ENCODE assay signal across 13 mouse cellular contexts in genomic region chr1:165724219-165725033, GRCm38 (mm10). TPM values are rescaled to one million over a fixed set of nuclear protein-coding genes. Genes with fewer than 3 reads are reported as not detected.
DNase-seq lines count a peak whose midpoint lies in the region; ATAC-seq and TF ChIP-seq lines count a peak whose summit lies in the region.
"Had no signal": no experiment of that assay in that cellular context is flagged by ENCODE, and none has a peak within 500 bp of the region (broad histone marks: within the 10 kb centered on the region; RNA-seq: fewer than 3 reads in every experiment).

No protein-coding gene starts in this region.

- intact Hi-C loops in heart, postnatal 25 days (cut with DNase I), result no loop called here

- WGBS in heart, embryonic 11.5 days (ENCODE audit: insufficient replicate concordance), result 41% methylated on average over 11 of the region's 11 CpGs
- 46% methylated on average over 11 of the region's 11 CpGs for WGBS in lung, embryonic 16.5 days
- WGBS in heart, postnatal 0 days, result 42% methylated on average over 11 of the region's 11 CpGs
- WGBS in neural tube, embryonic 15.5 days, result 71% methylated on average over 11 of the region's 11 CpGs

- H3K4me3 ChIP-seq in heart, embryonic 11.5 days (ENCODE audit: low read depth, low read length), result no peak overlapping the region
- no peak overlapping the region for H3K4me3 ChIP-seq in lung, embryonic 16.5 days (ENCODE audit: low read length)
- no peak overlapping the region for H3K4me3 ChIP-seq in heart, postnatal 0 days (ENCODE audit: low read depth, low read length)
- no peak overlapping the region for H3K4me3 ChIP-seq in neural tube, embryonic 15.5 days (replicated peaks)
- H3K4me3 ChIP-seq: embryonic facial prominence, embryonic 12.5 days; midbrain, embryonic 13.5 days had no signal

- no peak for TF ChIP-seq CTCF in heart, postnatal 0 days (IDR thresholded peaks at IDR 0.05; ENCODE audit: low read depth)

- no peak for ATAC-seq in heart, embryonic 11.5 days (replicated peaks; ENCODE audit: insufficient number of reproducible peaks, low FRiP score, low TSS enrichment)
- no peak for ATAC-seq in lung, embryonic 16.5 days (ENCODE audit: low read depth)
- ATAC-seq in heart, postnatal 0 days (ENCODE audit: insufficient read depth, low read depth), result no peak
- ATAC-seq in neural tube, embryonic 15.5 days (ENCODE audit: low FRiP score), result no peak
- no peak for ATAC-seq in frontal cortex, adult (ENCODE audit: low TSS enrichment)
- ATAC-seq: midbrain, embryonic 13.5 days had no signal

- DNase-seq in heart, postnatal 25 days (ENCODE audit: low spot score), result no peak
- no peak for DNase-seq in lung, postnatal 10 days
- no peak for DNase-seq in heart, postnatal 0 days (ENCODE audit: low spot score)
- DNase-seq in retina, embryonic 14.5 days (ENCODE audit: low spot score), result no peak
- DNase-seq: adrenal gland, adult 8-10 months; cerebellum, adult 11 months; lung, adult 2 months had no signal

- no peaks in the 10 kb centered on the region for H3K27me3 ChIP-seq in heart, embryonic 11.5 days (ENCODE audit: control insufficient read depth, insufficient read depth, low read length)
- no peaks in the 10 kb centered on the region for H3K27me3 ChIP-seq in lung, embryonic 16.5 days (ENCODE audit: control insufficient read depth, insufficient read depth, low read depth, low read length)
- H3K27me3 ChIP-seq in heart, postnatal 0 days (ENCODE audit: control insufficient read depth, insufficient read depth, low read length), result no peaks in the 10 kb centered on the region
- no peaks in the 10 kb centered on the region for H3K27me3 ChIP-seq in neural tube, embryonic 15.5 days (replicated peaks)
- H3K27me3 ChIP-seq: embryonic facial prominence, embryonic 12.5 days; midbrain, embryonic 13.5 days had no signal

- TF ChIP-seq EP300 in heart, postnatal 0 days (IDR thresholded peaks at IDR 0.05; ENCODE audit: low read depth), result no peak

- no peak overlapping the region; the same call in 1 of the 2 replicates for H3K9ac ChIP-seq in heart, embryonic 11.5 days (ENCODE audit: low read depth, low read length)
- no peak overlapping the region for H3K9ac ChIP-seq in lung, embryonic 16.5 days (ENCODE audit: low read length)
- H3K9ac ChIP-seq in heart, postnatal 0 days (replicated peaks; ENCODE audit: low read depth, low read length), result no peak overlapping the region
- no peak overlapping the region for H3K9ac ChIP-seq in neural tube, embryonic 15.5 days (replicated peaks)
- H3K9ac ChIP-seq: embryonic facial prominence, embryonic 12.5 days; midbrain, embryonic 13.5 days had no signal

- H3K27ac ChIP-seq in heart, embryonic 11.5 days (ENCODE audit: low read depth, low read length), result peak overlapping the region; percentile 46; the same call in 1 of the 2 replicates
- H3K27ac ChIP-seq in lung, embryonic 16.5 days (ENCODE audit: low read length), result peak overlapping the region; percentile 26; the same call in 1 of the 2 replicates
- peak overlapping the region; percentile 52 for H3K27ac ChIP-seq in heart, postnatal 0 days (ENCODE audit: low read depth)
- H3K27ac ChIP-seq in neural tube, embryonic 15.5 days (replicated peaks), result peak overlapping the region; percentile 30; the same call in 1 of the 2 replicates
- H3K27ac ChIP-seq: embryonic facial prominence, embryonic 12.5 days; midbrain, embryonic 13.5 days had no signal

- no peaks in the 10 kb centered on the region for H3K9me3 ChIP-seq in heart, embryonic 11.5 days (replicated peaks; ENCODE audit: control insufficient read depth, low read length)
- no peaks in the 10 kb centered on the region for H3K9me3 ChIP-seq in lung, embryonic 16.5 days (ENCODE audit: control insufficient read depth, low read length)
- H3K9me3 ChIP-seq in heart, postnatal 0 days (replicated peaks; ENCODE audit: control insufficient read depth, low read length), result no peaks in the 10 kb centered on the region
- H3K9me3 ChIP-seq in neural tube, embryonic 15.5 days (replicated peaks), result no peaks in the 10 kb centered on the region
- H3K9me3 ChIP-seq: embryonic facial prominence, embryonic 12.5 days; midbrain, embryonic 13.5 days had no signal

- peaks cover 19% of the 10 kb centered on the region for H3K4me1 ChIP-seq in heart, embryonic 11.5 days (ENCODE audit: control insufficient read depth, insufficient read depth, low read length)
- peaks cover 4% of the 10 kb centered on the region; the same call in 1 of the 2 replicates for H3K4me1 ChIP-seq in lung, embryonic 16.5 days (replicated peaks; ENCODE audit: control insufficient read depth, insufficient read depth, low read length)
- no peaks in the 10 kb centered on the region for H3K4me1 ChIP-seq in heart, postnatal 0 days (ENCODE audit: control insufficient read depth, insufficient read depth)
- H3K4me1 ChIP-seq in neural tube, embryonic 15.5 days, result no peaks in the 10 kb centered on the region
- H3K4me1 ChIP-seq: embryonic facial prominence, embryonic 12.5 days had no signal

- no peak overlapping the region for H3K4me2 ChIP-seq in heart, embryonic 11.5 days
- no peak overlapping the region for H3K4me2 ChIP-seq in lung, embryonic 16.5 days (ENCODE audit: low read depth, low read length)
- H3K4me2 ChIP-seq in heart, postnatal 0 days (ENCODE audit: low read depth, low read length), result no peak overlapping the region
- H3K4me2 ChIP-seq in neural tube, embryonic 15.5 days, result no peak overlapping the region
- H3K4me2 ChIP-seq: embryonic facial prominence, embryonic 12.5 days; midbrain, embryonic 13.5 days had no signal

- no peaks in the 10 kb centered on the region for H3K36me3 ChIP-seq in heart, embryonic 11.5 days (ENCODE audit: control insufficient read depth, insufficient read depth, low read length)
- H3K36me3 ChIP-seq in lung, embryonic 16.5 days (ENCODE audit: control insufficient read depth, insufficient read depth, low read length), result no peaks in the 10 kb centered on the region
- H3K36me3 ChIP-seq in heart, postnatal 0 days (replicated peaks; ENCODE audit: control insufficient read depth, insufficient read depth, low read length), result no peaks in the 10 kb centered on the region
- H3K36me3 ChIP-seq in neural tube, embryonic 15.5 days, result no peaks in the 10 kb centered on the region
- H3K36me3 ChIP-seq: embryonic facial prominence, embryonic 12.5 days; midbrain, embryonic 13.5 days had no signal

RNA-seq across cellular contexts. Expression of gene Rcsd1, which starts 14.9 kb away (rescaled TPM):
- 85.4 and 91.8 TPM in 2 replicates for polyA plus RNA-seq in heart, embryonic 11.5 days (2014; fragmentation: Nextera tagmentation; extraction: Ambion mirVana)
- 10 to 100 TPM; 79.6 to 81.5 TPM for total RNA-seq in heart, postnatal 25 days (2021)
- polyA plus RNA-seq in lung, embryonic 16.5 days (2015; fragmentation: Nextera tagmentation; extraction: Ambion mirVana), result 47.8 and 51.5 TPM in 2 replicates
- total RNA-seq in heart, postnatal 0 days (2014; rRNA removed; ENCODE audit: low replicate concordance), result 88.6 and 94.0 TPM in 2 replicates
- 103 and 116 TPM in 2 replicates for polyA plus RNA-seq in heart, postnatal 0 days (2015; fragmentation: Nextera tagmentation; extraction: Ambion mirVana)
- polyA plus RNA-seq in neural tube, embryonic 15.5 days (2015; fragmentation: Nextera tagmentation; extraction: Ambion mirVana), result 8.1 and 29.8 TPM in 2 replicates

RNA-seq across cellular contexts. Expression of gene Creg1, which starts 39.1 kb away (rescaled TPM):
- polyA plus RNA-seq in heart, embryonic 11.5 days (2014; fragmentation: Nextera tagmentation; extraction: Ambion mirVana), result 108 and 109 TPM in 2 replicates
- 10 to 100 TPM; 64.4 to 68.6 TPM for total RNA-seq in heart, postnatal 25 days (2021)
- 60.8 and 68.6 TPM in 2 replicates for polyA plus RNA-seq in lung, embryonic 16.5 days (2015; fragmentation: Nextera tagmentation; extraction: Ambion mirVana)
- total RNA-seq in heart, postnatal 0 days (2014; rRNA removed; ENCODE audit: low replicate concordance), result 29.1 and 32.4 TPM in 2 replicates
- 62.1 and 75.2 TPM in 2 replicates for polyA plus RNA-seq in heart, postnatal 0 days (2015; fragmentation: Nextera tagmentation; extraction: Ambion mirVana)
- polyA plus RNA-seq in neural tube, embryonic 15.5 days (2015; fragmentation: Nextera tagmentation; extraction: Ambion mirVana), result 45.7 and 47.1 TPM in 2 replicates
